Mouse (Mus musculus): ENCODE results near the gene Thrap3. TPM values are rescaled to one million over a fixed set of nuclear protein-coding genes. Genes with fewer than 3 reads are reported as not detected.

Gene Thrap3
- polyA plus RNA-seq, 1 experiment from 2014 or later: 82.0 TPM

DNA sequence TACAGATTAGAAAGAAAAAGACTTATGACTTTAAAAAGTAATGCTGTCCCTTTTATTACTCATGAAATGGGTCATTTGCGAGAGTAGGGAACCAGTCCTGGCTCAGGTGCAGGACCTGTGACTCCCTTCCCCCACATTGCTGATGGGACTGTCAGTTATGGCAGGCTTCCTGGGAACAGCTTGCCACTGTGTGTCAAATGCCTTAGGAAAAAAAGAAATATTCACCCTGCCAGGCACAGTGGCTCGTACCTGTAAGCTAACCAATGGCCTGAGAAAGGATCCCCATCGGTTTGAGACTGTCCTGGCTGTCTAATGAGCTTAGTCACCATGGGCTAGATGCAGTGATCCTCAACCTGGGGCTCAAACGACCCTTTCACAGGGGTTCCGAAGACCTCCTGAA, 82.5 kb downstream of the Thrap3 start:
- no peak overlapping the region for H3K4me2 ChIP-seq
- H3K27ac ChIP-seq (replicated peaks): no peak overlapping the region
- H3K4me1 ChIP-seq (replicated peaks): peaks cover 10% of the 10 kb centered on the region; the same call in 1 of the 2 replicates
- H3K27me3 ChIP-seq: no peaks in the 10 kb centered on the region
- no peaks in the 10 kb centered on the region for H3K9me3 ChIP-seq (replicated peaks)
- peaks cover 8% of the 10 kb centered on the region for H3K36me3 ChIP-seq (replicated peaks)
- ATAC-seq (ENCODE audit: insufficient read depth): no peak
- no peak overlapping the region for H3K9ac ChIP-seq
- H3K4me3 ChIP-seq (replicated peaks): no peak overlapping the region
- 70% methylated on average over 5 of the region's 5 CpGs for WGBS (ENCODE audit: insufficient replicate concordance)

DNA sequence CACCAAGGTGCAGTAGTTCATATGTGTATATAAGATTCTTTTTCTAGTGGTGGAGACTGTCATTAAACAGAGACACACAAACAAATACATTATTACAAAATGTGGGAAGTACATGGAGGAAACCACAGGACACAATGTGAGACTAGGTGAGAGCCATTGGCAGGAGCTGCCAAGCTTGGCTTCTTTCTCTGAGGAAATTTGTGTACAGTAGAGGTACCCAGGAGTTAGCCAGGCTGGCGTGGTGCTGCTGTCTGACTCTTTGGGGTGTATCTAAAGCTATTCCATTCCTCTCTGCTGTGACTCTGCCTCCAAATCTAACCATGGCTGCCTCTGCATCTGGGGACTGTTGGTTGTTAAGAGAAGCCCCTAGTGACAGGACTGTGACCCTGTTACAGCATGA, 83.5 kb downstream of the Thrap3 start:
- H3K4me2 ChIP-seq: no peak overlapping the region
- ATAC-seq (ENCODE audit: insufficient read depth): no peak
- H3K4me1 ChIP-seq (replicated peaks): peaks cover 14% of the 10 kb centered on the region
- WGBS (ENCODE audit: insufficient replicate concordance): 65% methylated on average over 1 of the region's 1 CpGs
- no peak overlapping the region for H3K4me3 ChIP-seq (replicated peaks)
- H3K9me3 ChIP-seq (replicated peaks): no peaks in the 10 kb centered on the region
- H3K27me3 ChIP-seq: no peaks in the 10 kb centered on the region
- no peak overlapping the region for H3K27ac ChIP-seq (replicated peaks)
- H3K36me3 ChIP-seq (replicated peaks): no peaks in the 10 kb centered on the region; the same call in 1 of the 2 replicates
- no peak overlapping the region for H3K9ac ChIP-seq

DNA sequence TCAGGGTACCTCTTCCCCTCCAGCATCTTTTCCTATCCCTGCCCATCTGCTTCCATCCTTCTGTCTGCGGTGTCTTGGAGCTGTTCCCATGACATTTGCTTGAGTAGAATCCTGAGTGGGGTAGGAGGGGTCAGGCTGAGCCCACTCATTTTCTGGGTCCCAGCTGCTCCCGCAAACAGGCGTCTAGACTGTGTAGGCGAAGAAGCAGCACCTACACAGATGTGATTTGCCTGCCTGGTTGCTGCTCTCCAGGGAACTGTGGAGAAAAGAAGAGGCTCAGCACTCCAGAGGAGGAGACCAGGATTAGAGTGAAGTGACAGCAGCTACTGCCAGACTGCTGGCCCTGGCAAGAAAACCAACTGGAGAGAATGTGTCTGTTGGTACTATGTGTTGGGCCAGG, 83.9 kb downstream of the Thrap3 start:
- H3K4me3 ChIP-seq (replicated peaks): no peak overlapping the region
- H3K27me3 ChIP-seq: no peaks in the 10 kb centered on the region
- H3K4me1 ChIP-seq (replicated peaks): peaks cover 18% of the 10 kb centered on the region
- H3K9me3 ChIP-seq (replicated peaks): no peaks in the 10 kb centered on the region
- H3K36me3 ChIP-seq (replicated peaks): no peaks in the 10 kb centered on the region; the same call in 1 of the 2 replicates
- no peak for ATAC-seq (ENCODE audit: insufficient read depth)
- H3K27ac ChIP-seq (replicated peaks): no peak overlapping the region
- no peak overlapping the region for H3K4me2 ChIP-seq
- no peak overlapping the region for H3K9ac ChIP-seq
- 80% methylated on average over 4 of the region's 4 CpGs for WGBS (ENCODE audit: insufficient replicate concordance)

DNA sequence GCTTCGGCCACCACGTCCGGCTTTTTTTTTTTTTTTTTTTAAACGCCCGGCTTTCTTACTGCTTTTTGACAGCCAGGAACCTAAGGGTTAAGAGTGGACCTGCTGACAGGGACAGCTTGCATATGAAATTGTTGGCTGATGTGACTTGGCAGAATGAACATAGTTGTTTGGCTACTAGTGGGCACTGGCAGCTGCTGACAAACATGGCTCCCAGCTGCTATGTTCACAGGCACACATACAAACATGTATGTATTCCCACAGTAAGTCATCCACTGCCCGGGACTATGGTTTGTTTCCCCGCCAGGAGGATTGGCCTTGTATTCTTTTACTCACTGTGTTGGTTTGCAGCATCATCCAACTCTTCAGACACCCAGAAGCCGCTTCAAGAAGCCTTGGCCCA, 85.4 kb downstream of the Thrap3 start:
- Histone ChIP-seq H3K4me3 (replicated peaks) (no peak overlapping the region), H3K36me3 (replicated peaks) (no peaks in the 10 kb centered on the region; the same call in 1 of the 2 replicates), H3K27ac (replicated peaks) (no peak overlapping the region), H3K9me3 (replicated peaks) (no peaks in the 10 kb centered on the region), H3K4me1 (replicated peaks) (peaks cover 28% of the 10 kb centered on the region), H3K9ac (no peak overlapping the region), H3K4me2 (no peak overlapping the region), H3K27me3 (no peaks in the 10 kb centered on the region)
- ATAC-seq (ENCODE audit: insufficient read depth): no peak
- WGBS (ENCODE audit: insufficient replicate concordance): 69% methylated on average over 8 of the region's 8 CpGs

DNA sequence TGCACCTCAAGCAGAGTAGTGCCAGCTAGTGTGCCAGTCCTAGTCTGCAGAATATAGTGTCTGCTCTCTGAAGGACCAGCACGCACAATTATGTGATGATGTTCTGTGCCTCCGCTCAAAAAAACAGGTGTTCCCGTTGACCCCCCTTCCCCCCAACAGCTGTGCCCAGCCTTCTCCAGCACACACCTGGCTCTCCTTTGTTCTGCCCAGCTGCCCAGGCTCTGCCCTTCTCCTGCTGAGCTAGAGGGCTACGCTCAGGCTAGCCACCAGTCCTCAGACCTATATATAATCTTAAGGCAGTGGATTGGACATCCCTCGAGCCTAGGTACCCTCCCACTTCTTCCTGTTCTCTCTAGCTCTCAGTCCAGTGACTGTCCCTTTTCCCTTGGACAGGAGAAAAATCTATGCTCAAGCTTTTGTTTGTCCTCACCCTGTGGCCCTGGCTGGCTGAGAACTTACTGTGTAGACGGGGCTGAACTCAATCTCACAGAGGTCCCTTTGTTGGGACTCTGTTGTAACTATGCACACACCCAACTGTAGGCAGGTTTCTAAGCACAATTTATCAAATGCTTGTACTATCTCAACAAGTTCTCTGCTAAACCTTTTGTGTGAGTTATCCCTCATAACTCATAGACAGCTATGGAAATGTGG, 86.6 kb downstream of the Thrap3 start:
- Histone ChIP-seq H3K27ac (replicated peaks) (no peak overlapping the region), H3K4me1 (replicated peaks) (peaks cover 36% of the 10 kb centered on the region), H3K9ac (no peak overlapping the region), H3K36me3 (replicated peaks) (no peaks in the 10 kb centered on the region; the same call in 1 of the 2 replicates), H3K9me3 (replicated peaks) (no peaks in the 10 kb centered on the region), H3K27me3 (no peaks in the 10 kb centered on the region), H3K4me3 (replicated peaks) (no peak overlapping the region), H3K4me2 (no peak overlapping the region)
- 62% methylated on average over 6 of the region's 6 CpGs for WGBS (ENCODE audit: insufficient replicate concordance)
- no peak for ATAC-seq (ENCODE audit: insufficient read depth)

DNA sequence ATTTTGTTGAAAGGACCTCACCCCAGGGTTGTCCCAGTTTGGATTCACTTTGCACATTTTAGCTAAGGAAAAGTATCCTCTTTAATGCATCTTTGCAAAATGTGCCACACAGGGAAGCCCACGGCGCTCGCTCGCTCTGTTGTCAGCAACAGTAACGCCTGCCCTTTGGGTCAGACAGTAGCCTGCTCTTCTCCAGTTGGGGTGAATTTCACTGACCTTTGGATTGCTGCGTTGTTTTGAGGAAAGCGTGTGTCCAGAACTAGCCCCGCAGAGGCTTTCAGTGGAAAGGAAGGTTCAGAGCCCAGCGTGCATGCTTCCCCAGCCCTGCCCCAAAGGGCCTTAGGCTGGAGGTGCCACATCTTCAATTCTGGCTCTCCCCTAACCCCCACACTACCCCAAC, 87.1 kb downstream of the Thrap3 start:
- H3K36me3 ChIP-seq (replicated peaks): no peaks in the 10 kb centered on the region; the same call in 1 of the 2 replicates
- H3K27ac ChIP-seq (replicated peaks): no peak overlapping the region
- H3K27me3 ChIP-seq: no peaks in the 10 kb centered on the region
- H3K9me3 ChIP-seq (replicated peaks): no peaks in the 10 kb centered on the region
- H3K4me1 ChIP-seq (replicated peaks): peaks cover 42% of the 10 kb centered on the region
- H3K4me2 ChIP-seq: no peak overlapping the region
- no peak overlapping the region for H3K4me3 ChIP-seq (replicated peaks)
- no peak for ATAC-seq (ENCODE audit: insufficient read depth)
- no peak overlapping the region for H3K9ac ChIP-seq
- 79% methylated on average over 9 of the region's 9 CpGs for WGBS (ENCODE audit: insufficient replicate concordance)

Other genes with a start within 250 kb of the Thrap3 start
- gene Csf3r, start 178.2 kb downstream of the Thrap3 start, polyA plus RNA-seq (2015; fragmentation: Nextera tagmentation; extraction: Ambion mirVana): 4.4 and 5.8 TPM in 2 replicates
- gene Mrps15, start 155.8 kb downstream of the Thrap3 start, polyA plus RNA-seq (2015; fragmentation: Nextera tagmentation; extraction: Ambion mirVana): 68.1 and 74.3 TPM in 2 replicates
- 1.6 and 1.9 TPM in 2 replicates for gene Oscp1, start 144.2 kb downstream of the Thrap3 start, polyA plus RNA-seq (2015; fragmentation: Nextera tagmentation; extraction: Ambion mirVana)
- 25.5 and 26.7 TPM in 2 replicates for gene Lsm10, start 106.1 kb downstream of the Thrap3 start, polyA plus RNA-seq (2015; fragmentation: Nextera tagmentation; extraction: Ambion mirVana)
- 13.1 and 15.5 TPM in 2 replicates for gene Stk40, start 98.8 kb downstream of the Thrap3 start, polyA plus RNA-seq (2015; fragmentation: Nextera tagmentation; extraction: Ambion mirVana)
- gene Eva1b, start 55.0 kb downstream of the Thrap3 start, polyA plus RNA-seq (2015; fragmentation: Nextera tagmentation; extraction: Ambion mirVana): 12.5 and 14.0 TPM in 2 replicates
- 1.4 and 1.6 TPM in 2 replicates for gene Sh3d21, start 39.3 kb downstream of the Thrap3 start, polyA plus RNA-seq (2015; fragmentation: Nextera tagmentation; extraction: Ambion mirVana)
- gene Map7d1, start 53.6 kb upstream of the Thrap3 start, polyA plus RNA-seq (2015; fragmentation: Nextera tagmentation; extraction: Ambion mirVana): 6.7 and 7.7 TPM in 2 replicates
- gene Trappc3, start 59.6 kb upstream of the Thrap3 start, polyA plus RNA-seq (2015; fragmentation: Nextera tagmentation; extraction: Ambion mirVana): 32.1 and 32.6 TPM in 2 replicates
- 1.1 TPM in 2 replicates for gene Col8a2, start 84.0 kb upstream of the Thrap3 start, polyA plus RNA-seq (2015; fragmentation: Nextera tagmentation; extraction: Ambion mirVana)
- 26.0 and 29.4 TPM in 2 replicates for gene Adprhl2, start 118.9 kb upstream of the Thrap3 start, polyA plus RNA-seq (2015; fragmentation: Nextera tagmentation; extraction: Ambion mirVana)
- 0.17 and 0.50 TPM in 2 replicates for gene Tekt2, start 122.9 kb upstream of the Thrap3 start, polyA plus RNA-seq (2015; fragmentation: Nextera tagmentation; extraction: Ambion mirVana)
- 5.1 and 5.2 TPM in 2 replicates for gene Ago3, start 226.8 kb upstream of the Thrap3 start, polyA plus RNA-seq (2015; fragmentation: Nextera tagmentation; extraction: Ambion mirVana)